Comparison of ENCODE assay signal across 8 mouse cellular contexts in genomic region chrX:7696954-7697381, GRCm38 (mm10). TPM values are rescaled to one million over a fixed set of nuclear protein-coding genes. Genes with fewer than 3 reads are reported as not detected.
DNase-seq lines count a peak whose midpoint lies in the region; ATAC-seq and TF ChIP-seq lines count a peak whose summit lies in the region.

Gene Gpkow (plus strand): TSS chrX:7697131.

- H3K9ac ChIP-seq in heart, embryonic 12.5 days, result peak within 1 kb of the TSS; percentile 80
- H3K9ac ChIP-seq in kidney, postnatal 0 days (ENCODE audit: low read depth, low read length), result peak within 1 kb of the TSS; percentile 59
- H3K9ac ChIP-seq in liver, embryonic 11.5 days (ENCODE audit: low read depth, low read length), result peak within 1 kb of the TSS; percentile 70
- H3K9ac ChIP-seq in stomach, embryonic 14.5 days (replicated peaks; ENCODE audit: low read depth, low read length), result peak within 1 kb of the TSS; percentile 57

- H3K4me2 ChIP-seq in heart, embryonic 12.5 days, result peak within 1 kb of the TSS; percentile 72
- H3K4me2 ChIP-seq in kidney, postnatal 0 days (ENCODE audit: low read length), result peak within 1 kb of the TSS; percentile 53
- peak within 1 kb of the TSS; percentile 72 for H3K4me2 ChIP-seq in liver, embryonic 11.5 days
- peak within 1 kb of the TSS; percentile 47 for H3K4me2 ChIP-seq in stomach, embryonic 14.5 days (replicated peaks; ENCODE audit: low read depth, low read length)

- no peak; the same call in 1 of the 2 replicates for TF ChIP-seq CTCF in kidney, postnatal 0 days (IDR thresholded peaks at IDR 0.05; ENCODE audit: low read depth)

- H3K9me3 ChIP-seq in heart, embryonic 12.5 days (replicated peaks), result no peaks in the 10 kb centered on the region
- H3K9me3 ChIP-seq in kidney, postnatal 0 days (replicated peaks; ENCODE audit: low read length), result no peaks in the 10 kb centered on the region
- H3K9me3 ChIP-seq in liver, embryonic 11.5 days (ENCODE audit: control insufficient read depth, low read length), result no peaks in the 10 kb centered on the region
- no peaks in the 10 kb centered on the region for H3K9me3 ChIP-seq in stomach, embryonic 14.5 days (ENCODE audit: control insufficient read depth, low read depth, low read length)

- DNase-seq in CD4-positive helper T cell, adult 2 months (ENCODE audit: low read depth, low spot score), result peak; percentile 93
- DNase-seq in brain, embryonic 18.5 days (ENCODE audit: low read depth, low spot score), result peak; percentile 86
- peak; percentile 95 for DNase-seq in kidney, postnatal 0 days (ENCODE audit: low spot score)
- peak; percentile 63 for DNase-seq in liver, embryonic 11.5 days (ENCODE audit: low spot score)
- DNase-seq in naive thymus-derived CD4-positive, alpha-beta T cell, adult 2 months (ENCODE audit: low read depth), result peak; percentile 90

- no peaks in the 10 kb centered on the region for H3K4me1 ChIP-seq in heart, embryonic 12.5 days (replicated peaks)
- H3K4me1 ChIP-seq in kidney, postnatal 0 days (replicated peaks; ENCODE audit: insufficient read depth, low read length), result no peaks in the 10 kb centered on the region
- H3K4me1 ChIP-seq in liver, embryonic 11.5 days (replicated peaks; ENCODE audit: control insufficient read depth, insufficient read depth, low read length), result no peaks in the 10 kb centered on the region
- H3K4me1 ChIP-seq in stomach, embryonic 14.5 days (ENCODE audit: control insufficient read depth, insufficient read depth, low read length), result no peaks in the 10 kb centered on the region

- peak within 1 kb of the TSS; percentile 74 for H3K4me3 ChIP-seq in heart, embryonic 12.5 days
- peak within 1 kb of the TSS; percentile 51 for H3K4me3 ChIP-seq in kidney, postnatal 0 days (replicated peaks; ENCODE audit: low read depth, low read length)
- peak within 1 kb of the TSS; percentile 71 for H3K4me3 ChIP-seq in liver, embryonic 11.5 days (ENCODE audit: low read depth, low read length)
- peak within 1 kb of the TSS; percentile 52 for H3K4me3 ChIP-seq in stomach, embryonic 14.5 days (ENCODE audit: low read depth, low read length)

- peak within 1 kb of the TSS; percentile 57; the same call in 1 of the 2 replicates for H3K27ac ChIP-seq in heart, embryonic 12.5 days (ENCODE audit: poor library complexity, severe bottlenecking)
- H3K27ac ChIP-seq in kidney, postnatal 0 days, result peak within 1 kb of the TSS; percentile 50; the same call in 1 of the 2 replicates
- H3K27ac ChIP-seq in liver, embryonic 11.5 days (ENCODE audit: low read depth, low read length), result peak within 1 kb of the TSS; percentile 48
- H3K27ac ChIP-seq in stomach, embryonic 14.5 days (ENCODE audit: low read length), result 0 out of 2 replicates have a peak within 1 kb of the TSS, but pooled peaks have one; percentile 44

- peak; percentile 100 for ATAC-seq in erythroid progenitor cell, adult 5-6 weeks (replicated peaks; ENCODE audit: low FRiP score, poor library complexity, severe bottlenecking)
- ATAC-seq in heart, embryonic 12.5 days (ENCODE audit: insufficient number of reproducible peaks, low FRiP score), result peak; percentile 91
- ATAC-seq in kidney, postnatal 0 days (replicated peaks; ENCODE audit: low FRiP score, low read depth), result peak; percentile 94
- peak; percentile 94 for ATAC-seq in liver, embryonic 11.5 days (replicated peaks; ENCODE audit: low FRiP score)
- ATAC-seq in stomach, embryonic 14.5 days (ENCODE audit: insufficient number of reproducible peaks, insufficient read depth, low FRiP score, low read depth), result peak; percentile 96

- WGBS in heart, embryonic 12.5 days, result 12% methylated on average over 33 of the region's 33 CpGs
- 19% methylated on average over 33 of the region's 33 CpGs for WGBS in kidney, postnatal 0 days
- WGBS in liver, embryonic 11.5 days, result 4% methylated on average over 33 of the region's 33 CpGs
- WGBS in stomach, embryonic 14.5 days, result 9% methylated on average over 33 of the region's 33 CpGs

- no peaks in the 10 kb centered on the region for H3K27me3 ChIP-seq in heart, embryonic 12.5 days (replicated peaks)
- H3K27me3 ChIP-seq in kidney, postnatal 0 days (ENCODE audit: insufficient read depth, low read length), result no peaks in the 10 kb centered on the region
- H3K27me3 ChIP-seq in liver, embryonic 11.5 days (replicated peaks; ENCODE audit: control insufficient read depth, insufficient read depth, low read length), result no peaks in the 10 kb centered on the region
- H3K27me3 ChIP-seq in stomach, embryonic 14.5 days (ENCODE audit: control insufficient read depth, insufficient read depth, low read length), result no peaks in the 10 kb centered on the region

- peaks cover 18% of the 10 kb centered on the region for H3K36me3 ChIP-seq in heart, embryonic 12.5 days
- H3K36me3 ChIP-seq in kidney, postnatal 0 days (ENCODE audit: insufficient read depth, low read length), result no peaks in the 10 kb centered on the region
- H3K36me3 ChIP-seq in liver, embryonic 11.5 days (ENCODE audit: control insufficient read depth, insufficient read depth, low read length), result no peaks in the 10 kb centered on the region
- no peaks in the 10 kb centered on the region for H3K36me3 ChIP-seq in stomach, embryonic 14.5 days (ENCODE audit: control insufficient read depth, insufficient read depth, low read length)

RNA-seq across cellular contexts. Expression of gene Gpkow, which starts in this region (rescaled TPM):
- 10.5 and 31.9 TPM in 2 replicates for total RNA-seq in erythroid progenitor cell, adult 5-6 weeks (2015; ENCODE audit: low replicate concordance)
- total RNA-seq in erythroid progenitor cell, adult 5-6 weeks (2017; ENCODE audit: low replicate concordance), result 12.6 and 25.0 TPM in 2 replicates
- polyA plus RNA-seq in heart, embryonic 12.5 days (2016; fragmentation: Nextera tagmentation; extraction: Ambion mirVana), result 35.5 and 36.4 TPM in 2 replicates
- 32.7 and 36.2 TPM in 2 replicates for polyA plus RNA-seq in kidney, postnatal 0 days (2015; fragmentation: Nextera tagmentation; extraction: Ambion mirVana)
- polyA plus RNA-seq in liver, embryonic 11.5 days (2014; fragmentation: Nextera tagmentation; extraction: Ambion mirVana), result 30.0 and 33.4 TPM in 2 replicates
- polyA plus RNA-seq in stomach, embryonic 14.5 days (2014; fragmentation: Nextera tagmentation; extraction: Ambion mirVana), result 39.0 and 42.0 TPM in 2 replicates

Comparison
In these comparisons a context has a peak if more than half of its experiments do, and no peak if none do; other contexts are left out.
1. Peak in every context shown above with its lines: DNase-seq, ATAC-seq, H3K4me3 ChIP-seq and H3K27ac ChIP-seq.